Mouse (Mus musculus): ENCODE data around the gene Mat1a.

GRCm38 (mm10) chr14:41168567-41168966 lies 63.7 kb downstream of the Mat1a start:
- TF ChIP-seq CTCF (IDR thresholded peaks at IDR 0.05; ENCODE audit: low read depth, low read length): no peak
- no peak for TF ChIP-seq POLR2A (IDR thresholded peaks at IDR 0.05; ENCODE audit: borderline replicate concordance, low read depth, low read length)
